Mouse (Mus musculus) myocyte (in vitro differentiated cells): Measurements from ENCODE around the gene Trp53bp2.

ENCODE experiments used
- POLR2A ChIP-seq: IDR thresholded peaks from one replicate; pipeline ENCODE4 v1.6.1; 2011; ENCODE audit warnings: low read depth, mild to moderate bottlenecking, control low read depth, moderate library complexity; ENCODE audit not compliant: insufficient read length
- USF1 ChIP-seq: IDR thresholded peaks from one replicate; pipeline ENCODE4 v1.6.1; 2011; ENCODE audit warnings: low read depth, mild to moderate bottlenecking, control low read depth, moderate library complexity

DNA sequence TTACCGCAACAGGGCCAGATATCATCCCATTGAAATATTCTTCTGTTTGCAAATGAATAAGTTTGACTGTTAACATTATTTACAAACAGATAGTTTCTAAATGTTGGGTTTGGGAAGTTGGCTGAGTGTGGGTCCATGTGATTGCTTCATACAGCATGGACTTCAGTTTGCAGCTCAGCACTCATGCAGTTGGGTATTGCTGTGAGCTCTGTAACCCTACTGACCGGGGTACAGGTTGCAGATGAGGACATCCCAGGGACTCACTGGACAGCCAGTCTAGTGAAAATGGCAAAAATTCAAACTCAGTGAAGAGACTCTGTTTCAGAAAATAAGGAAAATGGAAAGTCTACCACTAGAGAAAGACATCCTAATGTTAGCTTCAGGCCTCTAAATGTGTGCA is 21.7 kb downstream of the Trp53bp2 start:
- TF ChIP-seq POLR2A = no peak
- no peak for TF ChIP-seq USF1
